In the genomic region with DNA sequence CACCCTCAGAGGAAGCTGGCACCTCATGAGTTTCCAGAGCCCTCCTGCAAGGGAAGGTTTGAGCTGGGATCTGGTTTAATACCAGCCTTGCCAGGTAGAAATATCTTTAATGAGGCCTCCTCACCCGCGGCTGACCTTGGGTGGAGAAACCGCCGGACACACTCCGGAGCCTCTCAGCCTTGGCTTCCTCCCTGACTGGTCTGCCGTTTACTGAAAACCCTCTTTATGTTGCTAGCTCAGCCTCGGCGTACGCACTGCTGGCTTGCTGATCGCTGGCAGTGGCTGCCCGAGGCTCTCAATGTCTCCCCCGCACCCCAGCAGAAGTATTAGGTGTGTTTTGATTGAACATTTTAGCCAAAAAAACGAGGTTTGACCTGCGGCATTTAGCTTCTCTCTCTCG, we compare ENCODE assay signal across 16 mouse cellular contexts.
DNase-seq lines count a peak whose midpoint lies in the region; ATAC-seq and TF ChIP-seq lines count a peak whose summit lies in the region.
"Had no signal": no experiment of that assay in that cellular context is flagged by ENCODE, and none has a peak within 500 bp of the region (broad histone marks: within the 10 kb centered on the region; RNA-seq: fewer than 3 reads in every experiment).

No protein-coding gene starts in this region.

- no peaks in the 10 kb centered on the region for H3K9me3 ChIP-seq in heart, postnatal 0 days (replicated peaks; ENCODE audit: control insufficient read depth, low read length)
- H3K9me3 ChIP-seq in embryonic facial prominence, embryonic 15.5 days (replicated peaks): no peaks in the 10 kb centered on the region
- no peaks in the 10 kb centered on the region for H3K9me3 ChIP-seq in kidney, embryonic 14.5 days (ENCODE audit: control insufficient read depth, low read length)
- H3K9me3 ChIP-seq in lung, embryonic 16.5 days (ENCODE audit: control insufficient read depth, low read length): no peaks in the 10 kb centered on the region
- H3K9me3 ChIP-seq in forebrain, embryonic 12.5 days: no peaks in the 10 kb centered on the region
- H3K9me3 ChIP-seq: hindbrain, embryonic 15.5 days; liver, embryonic 15.5 days; midbrain, embryonic 12.5 days had no signal

- no peak for TF ChIP-seq CTCF in heart, postnatal 0 days (IDR thresholded peaks at IDR 0.05; ENCODE audit: low read depth)

- intact Hi-C loops in heart, postnatal 36 days (cut with DNase I): no loop called here

- no peak for TF ChIP-seq EP300 in heart, postnatal 0 days (IDR thresholded peaks at IDR 0.05; ENCODE audit: low read depth)

- DNase-seq in heart, postnatal 0 days (ENCODE audit: low spot score): no peak
- DNase-seq in heart, postnatal 36 days: no peak
- DNase-seq in embryo, embryonic 9.5 days (ENCODE audit: extremely low spot score): no peak
- DNase-seq: cerebellum, adult 9-10 months; gastrocnemius, postnatal 25 days; thymus, postnatal 4 days had no signal

- H3K4me3 ChIP-seq in heart, postnatal 0 days (ENCODE audit: low read depth, low read length): no peak overlapping the region
- H3K4me3 ChIP-seq in embryonic facial prominence, embryonic 15.5 days (replicated peaks): no peak overlapping the region
- H3K4me3 ChIP-seq in kidney, embryonic 14.5 days (ENCODE audit: low read length): no peak overlapping the region
- H3K4me3 ChIP-seq in lung, embryonic 16.5 days (ENCODE audit: low read length): no peak overlapping the region
- no peak overlapping the region for H3K4me3 ChIP-seq in forebrain, embryonic 12.5 days (replicated peaks)
- H3K4me3 ChIP-seq: hindbrain, embryonic 15.5 days; liver, embryonic 15.5 days; midbrain, embryonic 12.5 days had no signal

- no peaks in the 10 kb centered on the region for H3K36me3 ChIP-seq in heart, postnatal 0 days (replicated peaks; ENCODE audit: control insufficient read depth, insufficient read depth, low read length)
- no peaks in the 10 kb centered on the region for H3K36me3 ChIP-seq in embryonic facial prominence, embryonic 15.5 days
- H3K36me3 ChIP-seq in kidney, embryonic 14.5 days (ENCODE audit: control insufficient read depth, insufficient read depth, low read length): no peaks in the 10 kb centered on the region
- no peaks in the 10 kb centered on the region for H3K36me3 ChIP-seq in lung, embryonic 16.5 days (ENCODE audit: control insufficient read depth, insufficient read depth, low read length)
- H3K36me3 ChIP-seq in forebrain, embryonic 12.5 days (replicated peaks): no peaks in the 10 kb centered on the region
- H3K36me3 ChIP-seq: hindbrain, embryonic 15.5 days; liver, embryonic 15.5 days; midbrain, embryonic 12.5 days had no signal

- 43% methylated on average over 15 of the region's 15 CpGs for WGBS in heart, postnatal 0 days
- 48% methylated on average over 15 of the region's 15 CpGs for WGBS in embryonic facial prominence, embryonic 15.5 days
- 35% methylated on average over 15 of the region's 15 CpGs for WGBS in kidney, embryonic 14.5 days
- WGBS in lung, embryonic 16.5 days: 16% methylated on average over 15 of the region's 15 CpGs
- 71% methylated on average over 15 of the region's 15 CpGs for WGBS in forebrain, embryonic 12.5 days

- peaks cover 33% of the 10 kb centered on the region for H3K4me1 ChIP-seq in heart, postnatal 0 days (ENCODE audit: control insufficient read depth, insufficient read depth)
- peaks cover 27% of the 10 kb centered on the region for H3K4me1 ChIP-seq in embryonic facial prominence, embryonic 15.5 days
- H3K4me1 ChIP-seq in kidney, embryonic 14.5 days (ENCODE audit: control insufficient read depth, insufficient read depth, low read length): peaks cover 27% of the 10 kb centered on the region
- H3K4me1 ChIP-seq in lung, embryonic 16.5 days (replicated peaks; ENCODE audit: control insufficient read depth, insufficient read depth, low read length): peaks cover 68% of the 10 kb centered on the region
- peaks cover 19% of the 10 kb centered on the region for H3K4me1 ChIP-seq in forebrain, embryonic 12.5 days

- no peak overlapping the region for H3K4me2 ChIP-seq in heart, postnatal 0 days (ENCODE audit: low read depth, low read length)
- no peak overlapping the region for H3K4me2 ChIP-seq in embryonic facial prominence, embryonic 15.5 days (replicated peaks)
- H3K4me2 ChIP-seq in kidney, embryonic 14.5 days (replicated peaks; ENCODE audit: low read depth, low read length): no peak overlapping the region
- peak overlapping the region; percentile 32; the same call in 1 of the 2 replicates for H3K4me2 ChIP-seq in lung, embryonic 16.5 days (ENCODE audit: low read depth, low read length)
- H3K4me2 ChIP-seq in forebrain, embryonic 12.5 days: no peak overlapping the region
- H3K4me2 ChIP-seq: hindbrain, embryonic 15.5 days; liver, embryonic 15.5 days; midbrain, embryonic 12.5 days had no signal

- peak overlapping the region; percentile 59; the same call in 1 of the 2 replicates for H3K27ac ChIP-seq in heart, postnatal 0 days (ENCODE audit: low read depth)
- peak overlapping the region; percentile 12; the same call in 1 of the 2 replicates for H3K27ac ChIP-seq in embryonic facial prominence, embryonic 15.5 days (replicated peaks)
- peak overlapping the region; percentile 39; the same call in 1 of the 2 replicates for H3K27ac ChIP-seq in kidney, embryonic 14.5 days (ENCODE audit: low read depth, low read length)
- H3K27ac ChIP-seq in lung, embryonic 16.5 days (ENCODE audit: low read length): peak overlapping the region; percentile 93
- no peak overlapping the region for H3K27ac ChIP-seq in forebrain, embryonic 12.5 days
- H3K27ac ChIP-seq: hindbrain, embryonic 15.5 days; liver, embryonic 15.5 days; midbrain, embryonic 12.5 days had no signal

- no peaks in the 10 kb centered on the region for H3K27me3 ChIP-seq in heart, postnatal 0 days (ENCODE audit: control insufficient read depth, insufficient read depth, low read length)
- peaks cover 57% of the 10 kb centered on the region for H3K27me3 ChIP-seq in embryonic facial prominence, embryonic 15.5 days
- H3K27me3 ChIP-seq in kidney, embryonic 14.5 days (ENCODE audit: control insufficient read depth, insufficient read depth, low read length): peaks cover 41% of the 10 kb centered on the region
- H3K27me3 ChIP-seq in lung, embryonic 16.5 days (ENCODE audit: control insufficient read depth, insufficient read depth, low read depth, low read length): peaks cover 9% of the 10 kb centered on the region
- peaks cover 94% of the 10 kb centered on the region for H3K27me3 ChIP-seq in forebrain, embryonic 12.5 days
- H3K27me3 ChIP-seq: CH12.LX; liver, embryonic 15.5 days had no signal

- no peak overlapping the region for H3K9ac ChIP-seq in heart, postnatal 0 days (replicated peaks; ENCODE audit: low read depth, low read length)
- no peak overlapping the region for H3K9ac ChIP-seq in embryonic facial prominence, embryonic 15.5 days
- no peak overlapping the region for H3K9ac ChIP-seq in kidney, embryonic 14.5 days (ENCODE audit: low read depth, low read length)
- peak overlapping the region; percentile 17; the same call in 1 of the 2 replicates for H3K9ac ChIP-seq in lung, embryonic 16.5 days (ENCODE audit: low read length)
- H3K9ac ChIP-seq in forebrain, embryonic 12.5 days: no peak overlapping the region
- H3K9ac ChIP-seq: hindbrain, embryonic 15.5 days; liver, embryonic 15.5 days; midbrain, embryonic 12.5 days had no signal

- no peak for ATAC-seq in heart, postnatal 0 days (ENCODE audit: insufficient read depth, low read depth)
- ATAC-seq in embryonic facial prominence, embryonic 15.5 days (ENCODE audit: insufficient number of reproducible peaks, low FRiP score, low TSS enrichment, low read depth): no peak
- ATAC-seq in kidney, embryonic 14.5 days (ENCODE audit: low FRiP score, low TSS enrichment): 0 out of 2 replicates have a peak, but pooled peaks have one; percentile 34
- peak; percentile 46 for ATAC-seq in lung, embryonic 16.5 days (ENCODE audit: low read depth)
- no peak for ATAC-seq in forebrain, embryonic 12.5 days (ENCODE audit: low FRiP score)
- ATAC-seq: forebrain, embryonic 14.5 days; Patski had no signal

Comparison
In these comparisons a context has a peak if more than half of its experiments do, and no peak if none do; other contexts are left out.
1. ATAC-seq: peak in kidney, embryonic 14.5 days (single experiment) and lung, embryonic 16.5 days (single experiment); none in heart, postnatal 0 days (single experiment), embryonic facial prominence, embryonic 15.5 days (single experiment) and forebrain, embryonic 12.5 days (single experiment).